Mouse (Mus musculus) stomach, postnatal 0 days (tissue): Measurements from ENCODE around the gene Lrp1.

ENCODE experiments used
- CTCF ChIP-seq: IDR thresholded peaks from 2 replicates; pipeline ENCODE4 v1.5.1; 2016; ENCODE audit warnings: antibody characterized with exemption, low read depth, mild to moderate bottlenecking, moderate library complexity
- EP300 ChIP-seq: optimal IDR thresholded peaks from 2 replicates; pipeline ENCODE3; 2016; ENCODE audit warnings: antibody characterized with exemption

GRCm38 (mm10) chr10:127509837-127510701 lies 110.9 kb downstream of the Lrp1 start:
- no peak for TF ChIP-seq CTCF
- no peak for TF ChIP-seq EP300
